Mouse (Mus musculus) MEL (cell line): ENCODE data around the gene Fam155a. TPM values are rescaled to one million over a fixed set of nuclear protein-coding genes. Genes with fewer than 3 reads are reported as not detected.

Experiments
- DNase-seq: peaks from one replicate; pipeline ENCODE4 v3.0.0; 2011; ENCODE audit warnings: low read depth, low spot score
- H3K27ac ChIP-seq: 2 replicates; pipeline ENCODE4 v1.5.1; 2012; ENCODE audit warnings: low read depth, mild to moderate bottlenecking, control low read depth, low read length, moderate library complexity; ENCODE audit not compliant: control insufficient read depth
- H3K27me3 ChIP-seq, 2 experiments: fragments of 150-350 bp in 1 of 2; sonication (generic) in 1 of 2; 2 replicates each; pipeline ENCODE4 v1.6.1; 2012; ENCODE audit warnings: low read length in 2 of 2, mild to moderate bottlenecking in 2 of 2, improper control_type of control experiment in 1 of 2, moderate library complexity in 1 of 2; ENCODE audit not compliant: insufficient read depth in 2 of 2, control insufficient read depth in 1 of 2
- H3K36me3 ChIP-seq, 2 experiments: 2 replicates each; pipeline ENCODE4 v1.6.1; 2012 to 2014; ENCODE audit warnings: low read length in 2 of 2, improper control_type of control experiment in 1 of 2, inconsistent platforms in 1 of 2, mild to moderate bottlenecking in 1 of 2; ENCODE audit not compliant: insufficient read depth in 2 of 2, control insufficient read depth in 1 of 2
- H3K4me1 ChIP-seq, 2 experiments: fragments of 150-350 bp in 1 of 2; sonication (generic) in 1 of 2; 2 replicates each; pipeline ENCODE4 v1.6.1; 2012; ENCODE audit warnings: low read length in 2 of 2, improper control_type of control experiment in 1 of 2, mild to moderate bottlenecking in 1 of 2; ENCODE audit not compliant: insufficient read depth in 2 of 2, control insufficient read depth in 1 of 2
- H3K4me3 ChIP-seq, 2 experiments: fragments of 150-350 bp in 1 of 2; sonication (generic) in 1 of 2; 2 replicates each; pipeline ENCODE4 v1.5.1; 2012; ENCODE audit warnings: low read depth in 2 of 2, low read length in 2 of 2, mild to moderate bottlenecking in 2 of 2, moderate library complexity in 2 of 2, control low read depth in 1 of 2, improper control_type of control experiment in 1 of 2; ENCODE audit not compliant: control insufficient read depth in 1 of 2, insufficient read depth in 1 of 2
- H3K79me2 ChIP-seq: 2 replicates; pipeline ENCODE4 v1.6.1; 2012; ENCODE audit warnings: mild to moderate bottlenecking, low read length, moderate library complexity; ENCODE audit not compliant: control insufficient read depth, poor library complexity, insufficient read depth
- H3K9ac ChIP-seq: 2 replicates; pipeline ENCODE4 v1.6.1; 2012; ENCODE audit warnings: low read depth, mild to moderate bottlenecking, control low read depth, low read length, moderate library complexity; ENCODE audit not compliant: control insufficient read depth, poor library complexity, severe bottlenecking
- H3K9me3 ChIP-seq: fragments of 150-350 bp; sonication (generic); replicated peaks from 2 replicates; pipeline ENCODE4 v1.6.1; 2012; ENCODE audit warnings: mild to moderate bottlenecking, low read length, improper control_type of control experiment, moderate library complexity; ENCODE audit not compliant: insufficient read depth
- BHLHE40 ChIP-seq: IDR thresholded peaks from 2 replicates; pipeline ENCODE4 v1.6.1; 2012; ENCODE audit warnings: low read depth, mild to moderate bottlenecking, inconsistent platforms, low read length, improper control_type of control experiment, borderline replicate concordance
- CTCF ChIP-seq, 3 experiments: IDR thresholded peaks in 2 of 3; conservative IDR thresholded peaks in 1 of 3; 2 replicates each; pipeline ENCODE4 v1.5.1; 2011 to 2012; ENCODE audit warnings: low read length in 3 of 3, low read depth in 2 of 3, mild to moderate bottlenecking in 2 of 3, improper control_type of control experiment in 1 of 3, inconsistent platforms in 1 of 3, mixed read lengths in 1 of 3, moderate library complexity in 1 of 3; ENCODE audit not compliant: control insufficient read depth in 1 of 3, insufficient read depth in 1 of 3, poor library complexity in 1 of 3, severe bottlenecking in 1 of 3
- E2F4 ChIP-seq: IDR thresholded peaks from 2 replicates; pipeline ENCODE4 v1.6.1; 2011; ENCODE audit warnings: low read depth, low read length, improper control_type of control experiment, borderline replicate concordance
- ELF1 ChIP-seq: IDR thresholded peaks from 2 replicates; pipeline ENCODE4 v1.6.1; 2014; ENCODE audit warnings: low read depth, mild to moderate bottlenecking, inconsistent platforms, low read length, improper control_type of control experiment, moderate library complexity
- GABPA ChIP-seq: IDR thresholded peaks from 2 replicates; pipeline ENCODE4 v1.6.1; 2012; ENCODE audit warnings: low read depth, mild to moderate bottlenecking, inconsistent platforms, low read length, improper control_type of control experiment, moderate library complexity
- JUND ChIP-seq: IDR thresholded peaks from 2 replicates; pipeline ENCODE4 v1.6.1; 2011; ENCODE audit warnings: low read depth, mild to moderate bottlenecking, improper control_type of control experiment, low read length
- MEF2A ChIP-seq: IDR thresholded peaks from 2 replicates; pipeline ENCODE4 v1.6.1; 2014; ENCODE audit warnings: low read depth, mild to moderate bottlenecking, inconsistent platforms, low read length, improper control_type of control experiment; ENCODE audit not compliant: poor library complexity, insufficient replicate concordance, severe bottlenecking; ENCODE audit errors: extremely low read depth
- MXI1 ChIP-seq: IDR thresholded peaks from 2 replicates; pipeline ENCODE4 v1.6.1; 2011; ENCODE audit warnings: mild to moderate bottlenecking, low read depth, low read length, improper control_type of control experiment
- NRF1 ChIP-seq: IDR thresholded peaks from 2 replicates; pipeline ENCODE4 v1.6.1; 2014; ENCODE audit warnings: low read depth, mild to moderate bottlenecking, inconsistent platforms, low read length, improper control_type of control experiment, moderate library complexity; ENCODE audit not compliant: poor library complexity, insufficient read depth, severe bottlenecking
- POLR2A ChIP-seq, 2 experiments: IDR thresholded peaks; 2 replicates each; pipeline ENCODE4 v1.6.1; 2011 to 2012; ENCODE audit warnings: low read length in 2 of 2, mild to moderate bottlenecking in 2 of 2, control low read depth in 1 of 2, improper control_type of control experiment in 1 of 2, low read depth in 1 of 2, moderate library complexity in 1 of 2; ENCODE audit not compliant: control insufficient read depth in 1 of 2, insufficient read depth in 1 of 2, poor library complexity in 1 of 2
- RAD21 ChIP-seq: IDR thresholded peaks from 2 replicates; pipeline ENCODE4 v1.6.1; 2011; ENCODE audit warnings: mild to moderate bottlenecking, low read depth, low read length, improper control_type of control experiment
- SMC3 ChIP-seq: IDR thresholded peaks from 2 replicates; pipeline ENCODE4 v1.6.1; 2011; ENCODE audit warnings: low read depth, low read length, improper control_type of control experiment
- TBP ChIP-seq: IDR thresholded peaks from 2 replicates; pipeline ENCODE4 v1.8.0; 2011; ENCODE audit warnings: low read depth, low read length, improper control_type of control experiment
- TCF12 ChIP-seq: IDR thresholded peaks from 2 replicates; pipeline ENCODE4 v1.6.1; 2014; ENCODE audit warnings: low read depth, mild to moderate bottlenecking, inconsistent platforms, low read length, improper control_type of control experiment, moderate library complexity
- USF2 ChIP-seq, 2 experiments: IDR thresholded peaks; 2 replicates each; pipeline ENCODE4 v1.6.1; 2011 to 2012; ENCODE audit warnings: improper control_type of control experiment in 2 of 2, low read length in 2 of 2, borderline replicate concordance in 1 of 2, inconsistent platforms in 1 of 2, low read depth in 1 of 2, mild to moderate bottlenecking in 1 of 2; ENCODE audit not compliant: insufficient read depth in 1 of 2
- ZKSCAN1 ChIP-seq: IDR thresholded peaks from 2 replicates; pipeline ENCODE4 v1.6.1; 2012; ENCODE audit warnings: low read depth, mild to moderate bottlenecking, inconsistent platforms, low read length, improper control_type of control experiment, moderate library complexity
- ZMIZ1 ChIP-seq: IDR thresholded peaks from 2 replicates; pipeline ENCODE4 v1.6.1; 2012; ENCODE audit warnings: low read depth, mild to moderate bottlenecking, inconsistent platforms, low read length, improper control_type of control experiment, moderate library complexity
- polyA plus RNA-seq, 2 experiments: library from polyadenylated mRNA; stranded (reverse) in 1 of 2; unstranded in 1 of 2; fragments of >175 nt in 1 of 2; fragments of >200 nt in 1 of 2; gene quantifications; 2 replicates each; pipeline versions ENCODE4 v1.2.1 to v1.2.4; 2012; ENCODE audit warnings: low replicate concordance in 2 of 2, low read depth in 1 of 2; ENCODE audit not compliant: insufficient read length in 2 of 2, insufficient read depth in 1 of 2, missing spikeins in 1 of 2
- total RNA-seq: library from RNA; depleted of rRNA; stranded (reverse); fragments of 300-350 nt; gene quantifications from 2 replicates; pipeline ENCODE4 v1.2.3, GENCODE M21; 2012

Gene Fam155a
- total and polyA plus RNA-seq, 3 experiments, result not detected

DNA sequence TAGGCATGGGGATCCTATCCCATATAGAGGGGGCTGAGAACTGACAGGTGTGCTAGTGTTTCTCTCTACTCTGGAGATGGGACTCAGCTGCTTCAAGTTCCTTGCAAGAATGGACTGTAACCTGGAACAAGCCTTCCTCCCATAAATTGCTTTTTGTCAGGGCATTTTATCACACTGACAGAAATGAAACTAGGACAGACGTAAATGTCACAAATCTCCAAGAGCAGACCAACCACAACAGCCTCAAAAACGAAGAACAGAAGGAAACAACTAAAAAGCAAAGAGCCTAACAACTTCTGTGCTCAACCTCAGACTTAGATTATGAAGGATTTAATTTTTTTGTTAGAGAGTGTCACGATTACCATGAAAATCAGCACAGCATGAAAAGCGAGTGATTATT, 315.8 kb downstream of the Fam155a start:
- Histone ChIP-seq H3K79me2 (no peaks in the 10 kb centered on the region), H3K4me1 (no peaks in the 10 kb centered on the region), H3K9me3 (no peaks in the 10 kb centered on the region), H3K36me3 (no peaks in the 10 kb centered on the region), H3K27me3 (no peaks in the 10 kb centered on the region), H3K9ac (no peak overlapping the region), H3K27ac (no peak overlapping the region), H3K4me3 (no peak overlapping the region)
- DNase-seq, result no peak
- TF ChIP-seq GABPA (no peak), USF2 (IDR thresholded peaks at IDR 0.05; ENCODE audit: borderline replicate concordance in 1 of 2, insufficient read depth in 1 of 2, low read depth in 1 of 2, low read length in 2 of 2) (no peak), ZMIZ1 (no peak), ZKSCAN1 (no peak), TBP (no peak), MEF2A (no peak), JUND (no peak), POLR2A (IDR thresholded peaks at IDR 0.05; ENCODE audit: control insufficient read depth in 1 of 2, insufficient read depth in 1 of 2, low read depth in 1 of 2, low read length in 2 of 2, poor library complexity in 1 of 2) (no peak), BHLHE40 (no peak), MXI1 (no peak)

DNA sequence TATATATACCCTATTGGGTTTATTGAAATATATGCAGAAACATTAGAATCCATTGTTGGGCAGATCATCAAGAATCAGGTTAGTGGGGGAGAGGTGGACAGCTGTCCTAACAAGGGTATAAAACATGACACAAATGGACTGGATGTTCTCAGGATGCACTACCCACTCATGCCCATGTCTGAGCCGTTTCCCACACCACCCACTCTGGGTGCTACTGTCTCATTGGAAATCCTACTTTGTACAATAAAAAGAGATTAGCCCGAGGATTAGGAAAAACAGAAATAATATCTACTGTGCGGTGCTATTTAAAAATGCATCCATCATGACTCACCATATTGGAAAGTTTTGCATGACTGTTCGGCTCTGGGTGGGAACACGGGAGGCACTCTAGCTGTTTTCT, 317.2 kb downstream of the Fam155a start:
- H3K9me3 ChIP-seq, result no peaks in the 10 kb centered on the region
- H3K27me3 ChIP-seq, result no peaks in the 10 kb centered on the region
- TF ChIP-seq ZKSCAN1 (no peak), E2F4 (no peak), TBP (no peak), TCF12 (no peak), NRF1 (no peak)
- TF ChIP-seq, all 39 proteins: peak for 0
- H3K9ac ChIP-seq, result no peak overlapping the region
- no peaks in the 10 kb centered on the region for H3K79me2 ChIP-seq
- no peaks in the 10 kb centered on the region for H3K4me1 ChIP-seq
- H3K36me3 ChIP-seq, result no peaks in the 10 kb centered on the region
- no peak overlapping the region for H3K4me3 ChIP-seq
- H3K27ac ChIP-seq, result no peak overlapping the region
- DNase-seq, result no peak

DNA sequence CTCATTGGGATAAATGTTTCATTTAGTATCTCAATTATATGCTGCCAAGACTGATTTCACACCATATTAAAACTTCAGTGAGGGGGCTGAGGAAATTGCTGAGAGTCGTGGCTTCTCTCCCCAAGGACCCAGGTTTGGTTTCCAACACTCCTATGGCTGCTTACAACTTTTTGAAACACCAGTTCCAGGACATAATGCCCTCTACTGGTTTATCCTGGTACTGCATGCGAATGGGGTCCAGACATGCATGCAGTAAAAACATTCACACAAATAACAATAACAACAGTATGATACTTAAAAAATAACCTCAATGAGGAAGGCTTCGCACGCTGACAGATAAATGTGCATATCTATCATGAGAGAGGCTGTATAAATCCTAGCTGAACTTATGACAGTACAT, 319.4 kb downstream of the Fam155a start:
- TF ChIP-seq ELF1, result no peak
- peak; percentile 19; the same call in 1 of the 2 replicates for TF ChIP-seq SMC3
- peak; percentile 14 to 57 (median 37); a peak in 4 of 6 replicates for TF ChIP-seq CTCF (IDR thresholded peaks at IDR 0.05 in 2 of 3, conservative IDR thresholded peaks at IDR 0.05 in 1 of 3; ENCODE audit: control insufficient read depth in 1 of 3, insufficient read depth in 1 of 3, low read depth in 2 of 3, low read length in 3 of 3, poor library complexity in 1 of 3, severe bottlenecking in 1 of 3)
- TF ChIP-seq RAD21, result peak; percentile 17
- no peaks in the 10 kb centered on the region for H3K27me3 ChIP-seq
- no peaks in the 10 kb centered on the region for H3K79me2 ChIP-seq
- DNase-seq, result peak; percentile 18
- H3K27ac ChIP-seq, result no peak overlapping the region
- no peaks in the 10 kb centered on the region for H3K36me3 ChIP-seq
- H3K4me1 ChIP-seq, result no peaks in the 10 kb centered on the region
- no peak overlapping the region for H3K4me3 ChIP-seq
- no peaks in the 10 kb centered on the region for H3K9me3 ChIP-seq
- H3K9ac ChIP-seq, result no peak overlapping the region
